Mouse (Mus musculus): Measurements from ENCODE around the gene Cdyl2. TPM values are rescaled to one million over a fixed set of nuclear protein-coding genes. Genes with fewer than 3 reads are reported as not detected.

The Cdyl2 gene
- polyA plus RNA-seq, 2 experiments, result 3.1 to 8.7 TPM

GRCm38 (mm10) chr8:116770756-116771155 lies 38.0 kb upstream of the Cdyl2 start:
- no peaks in the 10 kb centered on the region for H3K4me1 ChIP-seq (ENCODE audit: control insufficient read depth, insufficient read depth, low read length)
- no peaks in the 10 kb centered on the region for H3K27me3 ChIP-seq (ENCODE audit: control insufficient read depth, insufficient read depth, low read length)
- no peak overlapping the region for H3K27ac ChIP-seq (replicated peaks; ENCODE audit: low read depth, low read length)
- no peak for DNase-seq (ENCODE audit: low spot score)
- ATAC-seq (ENCODE audit: low FRiP score, low read depth), result no peak
- no peaks in the 10 kb centered on the region for H3K36me3 ChIP-seq (ENCODE audit: control insufficient read depth, insufficient read depth, low read length)
- 78% methylated on average over 12 of the region's 12 CpGs for whole genome bisulfite sequencing
- H3K9me3 ChIP-seq (ENCODE audit: control insufficient read depth, low read length), result no peaks in the 10 kb centered on the region
- no peak overlapping the region for H3K4me3 ChIP-seq (replicated peaks; ENCODE audit: low read length)
- TF ChIP-seq POLR2A (IDR thresholded peaks at IDR 0.05; ENCODE audit: borderline replicate concordance, extremely low read depth, insufficient read depth, insufficient read length), result no peak
- no peak overlapping the region for H3K9ac ChIP-seq (ENCODE audit: low read depth, low read length, severe bottlenecking)
- H3K4me2 ChIP-seq (replicated peaks; ENCODE audit: low read depth, low read length, severe bottlenecking), result no peak overlapping the region

- DNase-seq (ENCODE audit: low spot score) (no peak), ATAC-seq (ENCODE audit: low FRiP score, low read depth) (no peak)
- H3K9ac ChIP-seq (ENCODE audit: low read depth, low read length, severe bottlenecking), result no peak overlapping the region
- H3K36me3 ChIP-seq (ENCODE audit: control insufficient read depth, insufficient read depth, low read length), result no peaks in the 10 kb centered on the region
- no peak overlapping the region for H3K4me3 ChIP-seq (replicated peaks; ENCODE audit: low read length)
- no peak overlapping the region for H3K4me2 ChIP-seq (replicated peaks; ENCODE audit: low read depth, low read length, severe bottlenecking)
- H3K4me1 ChIP-seq (ENCODE audit: control insufficient read depth, insufficient read depth, low read length), result no peaks in the 10 kb centered on the region
- H3K9me3 ChIP-seq (ENCODE audit: control insufficient read depth, low read length), result no peaks in the 10 kb centered on the region
- no peak for TF ChIP-seq POLR2A (IDR thresholded peaks at IDR 0.05; ENCODE audit: borderline replicate concordance, extremely low read depth, insufficient read depth, insufficient read length)
- H3K27me3 ChIP-seq (ENCODE audit: control insufficient read depth, insufficient read depth, low read length), result no peaks in the 10 kb centered on the region
- H3K27ac ChIP-seq (replicated peaks; ENCODE audit: low read depth, low read length), result no peak overlapping the region
- 68% methylated on average over 3 of the region's 3 CpGs for WGBS
Observed at GRCm38 (mm10) chr8:116756174-116756573, 23.4 kb upstream of the Cdyl2 start.

- H3K4me3 ChIP-seq (replicated peaks; ENCODE audit: low read length), result no peak overlapping the region
- H3K27me3 ChIP-seq (ENCODE audit: control insufficient read depth, insufficient read depth, low read length), result no peaks in the 10 kb centered on the region
- no peak overlapping the region for H3K4me2 ChIP-seq (replicated peaks; ENCODE audit: low read depth, low read length, severe bottlenecking)
- ATAC-seq (ENCODE audit: low FRiP score, low read depth) (no peak), DNase-seq (ENCODE audit: low spot score) (peak; percentile 43)
- no peak for TF ChIP-seq POLR2A (IDR thresholded peaks at IDR 0.05; ENCODE audit: borderline replicate concordance, extremely low read depth, insufficient read depth, insufficient read length)
- no peaks in the 10 kb centered on the region for H3K4me1 ChIP-seq (ENCODE audit: control insufficient read depth, insufficient read depth, low read length)
- no peaks in the 10 kb centered on the region for H3K9me3 ChIP-seq (ENCODE audit: control insufficient read depth, low read length)
- no peaks in the 10 kb centered on the region for H3K36me3 ChIP-seq (ENCODE audit: control insufficient read depth, insufficient read depth, low read length)
- H3K9ac ChIP-seq (ENCODE audit: low read depth, low read length, severe bottlenecking), result no peak overlapping the region
- no peak overlapping the region for H3K27ac ChIP-seq (replicated peaks; ENCODE audit: low read depth, low read length)
- WGBS, result 5% methylated on average over 4 of the region's 4 CpGs
Observed at GRCm38 (mm10) chr8:116755557-116755956, 22.8 kb upstream of the Cdyl2 start.

GRCm38 (mm10) chr8:116740726-116741125 lies 7.9 kb upstream of the Cdyl2 start:
- H3K4me3 ChIP-seq (replicated peaks; ENCODE audit: low read length), result no peak overlapping the region
- H3K27ac ChIP-seq (replicated peaks; ENCODE audit: low read depth, low read length), result no peak overlapping the region
- no peak overlapping the region for H3K4me2 ChIP-seq (replicated peaks; ENCODE audit: low read depth, low read length, severe bottlenecking)
- ATAC-seq (ENCODE audit: low FRiP score, low read depth), result no peak
- H3K9me3 ChIP-seq (ENCODE audit: control insufficient read depth, low read length), result no peaks in the 10 kb centered on the region
- DNase-seq (ENCODE audit: low spot score), result no peak
- WGBS, result 100% methylated on average over 1 of the region's 1 CpGs
- H3K36me3 ChIP-seq (ENCODE audit: control insufficient read depth, insufficient read depth, low read length), result no peaks in the 10 kb centered on the region
- H3K9ac ChIP-seq (ENCODE audit: low read depth, low read length, severe bottlenecking), result no peak overlapping the region
- no peaks in the 10 kb centered on the region for H3K4me1 ChIP-seq (ENCODE audit: control insufficient read depth, insufficient read depth, low read length)
- H3K27me3 ChIP-seq (ENCODE audit: control insufficient read depth, insufficient read depth, low read length), result no peaks in the 10 kb centered on the region
- no peak for TF ChIP-seq POLR2A (IDR thresholded peaks at IDR 0.05; ENCODE audit: borderline replicate concordance, extremely low read depth, insufficient read depth, insufficient read length)

- Histone ChIP-seq H3K9me3 (ENCODE audit: control insufficient read depth, low read length) (no peaks in the 10 kb centered on the region), H3K27me3 (ENCODE audit: control insufficient read depth, insufficient read depth, low read length) (peaks cover 7% of the 10 kb centered on the region), H3K36me3 (ENCODE audit: control insufficient read depth, insufficient read depth, low read length) (no peaks in the 10 kb centered on the region), H3K4me3 (replicated peaks; ENCODE audit: low read length) (no peak overlapping the region), H3K9ac (ENCODE audit: low read depth, low read length, severe bottlenecking) (no peak overlapping the region), H3K4me1 (ENCODE audit: control insufficient read depth, insufficient read depth, low read length) (peaks cover 9% of the 10 kb centered on the region), H3K27ac (replicated peaks; ENCODE audit: low read depth, low read length) (no peak overlapping the region), H3K4me2 (replicated peaks; ENCODE audit: low read depth, low read length, severe bottlenecking) (no peak overlapping the region)
- ATAC-seq (ENCODE audit: low FRiP score, low read depth) (no peak), DNase-seq (ENCODE audit: low spot score) (no peak)
- no peak for TF ChIP-seq POLR2A (IDR thresholded peaks at IDR 0.05; ENCODE audit: borderline replicate concordance, extremely low read depth, insufficient read depth, insufficient read length)
- 54% methylated on average over 5 of the region's 5 CpGs for WGBS
Observed at GRCm38 (mm10) chr8:116735306-116735705, 2.5 kb upstream of the Cdyl2 start.

- H3K27me3 ChIP-seq (ENCODE audit: control insufficient read depth, insufficient read depth, low read length), result peaks cover 7% of the 10 kb centered on the region
- no peak overlapping the region for H3K4me3 ChIP-seq (replicated peaks; ENCODE audit: low read length)
- H3K4me1 ChIP-seq (ENCODE audit: control insufficient read depth, insufficient read depth, low read length), result peaks cover 9% of the 10 kb centered on the region
- no peak overlapping the region for H3K27ac ChIP-seq (replicated peaks; ENCODE audit: low read depth, low read length)
- no peaks in the 10 kb centered on the region for H3K36me3 ChIP-seq (ENCODE audit: control insufficient read depth, insufficient read depth, low read length)
- H3K9me3 ChIP-seq (ENCODE audit: control insufficient read depth, low read length), result 0 out of 2 replicates have a peak, but pooled peaks cover under 1% of the 10 kb centered on the region
- 57% methylated on average over 9 of the region's 9 CpGs for WGBS
- no peak overlapping the region for H3K9ac ChIP-seq (ENCODE audit: low read depth, low read length, severe bottlenecking)
- DNase-seq (ENCODE audit: low spot score), result no peak
- no peak for TF ChIP-seq POLR2A (IDR thresholded peaks at IDR 0.05; ENCODE audit: borderline replicate concordance, extremely low read depth, insufficient read depth, insufficient read length)
- no peak overlapping the region for H3K4me2 ChIP-seq (replicated peaks; ENCODE audit: low read depth, low read length, severe bottlenecking)
- ATAC-seq (ENCODE audit: low FRiP score, low read depth), result no peak
Observed at GRCm38 (mm10) chr8:116734176-116734575, 1.4 kb upstream of the Cdyl2 start.
